Mouse (Mus musculus) left cerebral cortex, adult 2 months (tissue): ENCODE data around the gene Uhrf1. TPM values are rescaled to one million over a fixed set of nuclear protein-coding genes. Genes with fewer than 3 reads are reported as not detected.

Experiments
- DNase-seq, 2 experiments: peaks; one replicate each; pipeline ENCODE4 v3.0.0; 2021 to 2022; ENCODE audit warnings: low spot score in 2 of 2, mixed read lengths in 1 of 2; ENCODE audit errors: extremely low spot score in 1 of 2
- H3K27ac ChIP-seq: fragments of 200-600 bp; 2 replicates; pipeline ENCODE4 v1.8.1; 2022
- H3K4me3 ChIP-seq: fragments of 200-600 bp; 2 replicates; pipeline ENCODE4 v1.8.1; 2022
- CTCF ChIP-seq: fragments of 200-600 bp; IDR thresholded peaks from 2 replicates; pipeline ENCODE4 v1.8.1; 2022; ENCODE audit warnings: antibody characterized with exemption, mild to moderate bottlenecking, moderate library complexity
- intact Hi-C: fragments of 180-260 bp; cut with DNase I; formaldehyde crosslinking; loops from one replicate; pipeline ENCODE4 v1.15.1; 2025
- total RNA-seq, 2 experiments: library from RNA; stranded (reverse); gene quantifications; 2 replicates each; pipeline ENCODE4 v1.2.3; 2021

Gene Uhrf1
- total RNA-seq, 2 experiments from 2014 or later = 0.70 to 0.91 TPM

DNA sequence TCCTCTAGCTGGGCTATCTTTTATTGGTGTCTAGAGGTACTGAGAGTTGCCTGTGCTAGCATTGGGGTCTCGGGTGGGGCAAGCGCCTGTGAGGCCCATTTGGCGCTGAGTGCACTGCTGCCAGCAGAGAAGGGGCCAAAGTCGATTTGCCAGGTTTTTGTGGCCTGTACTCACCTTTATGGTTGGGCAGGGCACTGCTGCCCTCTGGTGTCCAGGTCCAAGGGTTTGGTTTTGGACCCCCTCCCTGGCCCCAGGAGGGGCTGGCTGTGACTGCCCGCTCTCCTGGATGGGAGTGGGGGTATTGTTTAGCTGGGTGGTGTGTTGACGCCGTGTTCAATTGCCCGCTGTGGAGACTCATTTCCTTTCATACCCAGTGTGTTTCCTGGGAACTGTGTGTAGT, 2.7 kb downstream of the Uhrf1 start:
- Histone ChIP-seq H3K4me3 (no peak overlapping the region), H3K27ac (no peak overlapping the region)
- no peak for DNase-seq
- peak; percentile 38 for TF ChIP-seq CTCF
- intact Hi-C loops = no loop called here

- TF ChIP-seq CTCF = no peak
- no peak overlapping the region for H3K27ac ChIP-seq
- intact Hi-C loops = no loop called here
- no peak for DNase-seq
- H3K4me3 ChIP-seq = no peak overlapping the region
These were observed 5.0 kb downstream of the Uhrf1 start for GRCm38 (mm10) chr17:56308088-56308487.

- intact Hi-C loops = no loop called here
- no peak; the same call in 1 of the 2 replicates for TF ChIP-seq CTCF
- no peak overlapping the region for H3K4me3 ChIP-seq
- H3K27ac ChIP-seq = no peak overlapping the region
- DNase-seq = no peak
These were observed 6.2 kb downstream of the Uhrf1 start for GRCm38 (mm10) chr17:56309191-56309945.

DNA sequence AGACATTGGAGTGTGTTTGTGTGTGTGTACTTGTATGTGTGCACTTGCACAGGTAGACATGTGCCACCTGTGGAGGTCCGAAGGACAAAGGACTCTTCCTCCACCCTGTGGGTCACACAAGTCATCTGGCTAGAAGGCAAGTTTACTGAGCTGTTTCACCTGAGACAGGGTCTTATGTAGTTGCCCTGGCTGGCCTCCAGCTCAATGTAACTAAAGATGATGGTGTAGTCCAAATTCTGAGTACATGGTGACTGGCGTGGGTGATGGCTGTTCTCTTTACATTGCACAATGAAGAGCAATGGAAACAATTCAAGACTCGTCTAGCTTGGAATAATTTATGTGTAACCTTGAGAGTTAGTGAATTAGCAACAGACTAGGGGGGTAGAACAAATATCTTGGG, 21.3 kb downstream of the Uhrf1 start:
- Histone ChIP-seq H3K27ac (no peak overlapping the region), H3K4me3 (no peak overlapping the region)
- intact Hi-C loops = no loop called here
- TF ChIP-seq CTCF = no peak
- no peak for DNase-seq

DNA sequence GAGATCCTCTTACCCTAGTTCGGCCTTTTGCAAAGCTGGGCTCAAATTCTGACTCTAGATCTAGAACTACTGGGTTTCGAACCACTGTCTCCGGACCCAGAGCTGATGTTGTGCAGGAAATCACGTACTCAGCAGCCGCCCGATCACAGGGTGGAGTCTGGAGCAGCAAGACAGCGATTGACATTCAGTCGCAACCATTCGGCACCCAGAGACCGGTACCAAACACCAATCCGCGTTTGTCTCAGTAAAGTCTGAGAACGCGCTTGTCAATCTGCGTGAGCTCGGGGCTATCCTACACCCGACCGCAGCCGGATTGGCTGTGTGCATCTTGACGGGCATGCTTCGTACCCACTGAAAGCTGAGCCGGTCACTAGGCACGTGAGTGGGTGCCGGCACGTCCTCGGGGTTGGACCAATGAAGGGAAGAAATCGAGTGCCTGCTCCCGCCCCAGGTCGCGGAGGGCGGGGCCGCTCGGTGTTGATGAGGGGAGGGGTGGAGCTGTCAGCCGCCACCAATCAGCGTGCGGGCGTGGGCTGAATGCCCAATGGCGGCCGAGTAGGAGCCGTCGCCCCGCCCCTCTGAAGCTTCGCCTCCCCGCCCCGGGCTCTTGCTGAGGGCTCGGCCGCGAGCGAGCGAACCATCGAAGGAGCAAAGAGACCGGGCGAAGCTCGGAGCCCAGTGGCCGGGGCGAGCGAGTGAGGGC, 22.5 kb downstream of the Uhrf1 start, which contains the start of gene Kdm4b:
Kdm4b (plus strand) TSS at position 613 of the 703 bp plus-strand sequence.
- intact Hi-C loops = loop anchor here (2.0 kb wide), 2 partner anchors 23 to 49 kb away; partner anchors contain the start of gene Ticam1
- Histone ChIP-seq H3K27ac (peak within 1 kb of the TSS; percentile 90), H3K4me3 (peak within 1 kb of the TSS; percentile 83)
- TF ChIP-seq CTCF = no peak
- DNase-seq = peak; percentile 97 to 99

GRCm38 (mm10) chr17:56326153-56327147, 23.3 kb downstream of the Uhrf1 start:
- Histone ChIP-seq H3K27ac (peak overlapping the region; percentile 90), H3K4me3 (peak overlapping the region; percentile 83)
- no peak for TF ChIP-seq CTCF
- DNase-seq = peak in 1 of 2 experiments; percentile 24
- intact Hi-C loops = loop anchor here (2.0 kb wide), 2 partner anchors 22 to 50 kb away; partner anchors contain the start of gene Ticam1

DNA sequence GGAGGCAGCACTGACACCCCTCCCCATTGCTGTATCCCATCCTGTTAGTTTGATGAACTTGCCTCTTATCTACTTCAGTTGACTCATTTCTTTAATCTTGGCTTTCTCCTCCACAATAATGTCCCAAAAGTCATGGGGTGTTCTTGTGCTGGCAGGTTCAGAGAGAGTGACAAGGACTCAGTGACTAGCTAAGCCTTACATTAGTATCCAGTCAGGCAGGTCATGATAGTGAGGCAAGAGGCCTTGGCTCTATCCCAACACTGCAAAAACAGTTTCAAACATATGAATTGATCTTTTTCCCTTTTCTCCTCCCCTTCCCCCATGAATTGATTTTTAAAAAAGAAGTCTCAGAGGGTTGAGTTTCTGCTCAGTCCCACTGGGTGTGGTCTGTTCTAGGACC, 26.1 kb downstream of the Uhrf1 start:
- Histone ChIP-seq H3K27ac (no peak overlapping the region), H3K4me3 (no peak overlapping the region)
- TF ChIP-seq CTCF = no peak
- intact Hi-C loops = no loop called here
- no peak for DNase-seq

- Histone ChIP-seq H3K27ac (0 out of 2 replicates have a peak overlapping the region, but pooled peaks have one; percentile 2), H3K4me3 (no peak overlapping the region)
- no peak; the same call in 1 of the 2 replicates for TF ChIP-seq CTCF
- no peak for DNase-seq
- intact Hi-C loops = no loop called here
These were observed 27.2 kb downstream of the Uhrf1 start for GRCm38 (mm10) chr17:56330345-56330744.

- no peak overlapping the region for H3K4me3 ChIP-seq
- intact Hi-C loops = no loop called here
- H3K27ac ChIP-seq = no peak overlapping the region
- TF ChIP-seq CTCF = no peak
- DNase-seq = no peak
These were observed 28.1 kb downstream of the Uhrf1 start for GRCm38 (mm10) chr17:56331256-56331655.

DNA sequence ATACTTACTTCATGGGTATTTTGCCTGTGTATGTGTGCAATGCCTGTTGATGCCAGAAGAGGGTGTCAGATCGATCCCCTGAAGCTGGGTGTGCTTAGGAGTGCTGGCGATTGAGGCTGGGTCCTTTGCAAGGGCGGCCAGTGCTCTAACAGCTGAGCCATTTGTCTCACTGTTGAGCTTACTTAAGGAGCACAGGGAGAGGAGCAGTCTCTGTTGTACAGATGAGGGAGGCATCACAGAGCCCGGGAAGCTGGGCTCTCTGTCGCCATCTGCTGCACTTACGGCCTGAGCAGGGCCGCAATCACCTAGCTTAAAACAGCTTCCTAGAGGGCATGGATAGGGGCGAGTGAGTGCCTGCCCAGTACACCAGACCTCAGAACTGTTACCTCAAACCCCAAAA, 29.9 kb downstream of the Uhrf1 start:
- no peak for DNase-seq
- intact Hi-C loops = no loop called here
- H3K27ac ChIP-seq = no peak overlapping the region
- TF ChIP-seq CTCF = peak; percentile 34
- H3K4me3 ChIP-seq = no peak overlapping the region

GRCm38 (mm10) chr17:56337190-56337589, 34.1 kb downstream of the Uhrf1 start:
- intact Hi-C loops = no loop called here
- no peak overlapping the region for H3K4me3 ChIP-seq
- TF ChIP-seq CTCF = peak; percentile 70

More at GRCm38 (mm10) chr17:56337190-56337589, 34.1 kb downstream of the Uhrf1 start:
- H3K27ac ChIP-seq = no peak overlapping the region
- DNase-seq = peak in 1 of 2 experiments; percentile 47
